Comparison of ENCODE assay signal across 26 mouse cellular contexts in genomic region chr5:53153144-53153543, GRCm38 (mm10).
DNase-seq lines count a peak whose midpoint lies in the region; ATAC-seq and TF ChIP-seq lines count a peak whose summit lies in the region.
"Had no signal": no experiment of that assay in that cellular context is flagged by ENCODE, and none has a peak within 500 bp of the region (broad histone marks: within the 10 kb centered on the region; RNA-seq: fewer than 3 reads in every experiment).

No protein-coding gene starts in this region.

- no peak for TF ChIP-seq POLR2A in CH12.LX (IDR thresholded peaks at IDR 0.05; ENCODE audit: low read depth, low read length)

- H3K9ac ChIP-seq in forebrain, embryonic 16.5 days (replicated peaks; ENCODE audit: low read depth, low read length): no peak overlapping the region
- H3K9ac ChIP-seq in forebrain, embryonic 14.5 days (ENCODE audit: low read length): no peak overlapping the region
- H3K9ac ChIP-seq in CH12.LX (ENCODE audit: insufficient read depth, low read depth): no peak overlapping the region
- no peak overlapping the region for H3K9ac ChIP-seq in kidney, embryonic 14.5 days (ENCODE audit: low read depth, low read length)
- H3K9ac ChIP-seq: embryonic facial prominence, embryonic 12.5 days; heart, embryonic 15.5 days; liver, embryonic 12.5 days; midbrain, embryonic 12.5 days; neural tube, embryonic 12.5 days had no signal

- H3K27me3 ChIP-seq in forebrain, embryonic 16.5 days (replicated peaks; ENCODE audit: control insufficient read depth, insufficient read depth, low read length): no peaks in the 10 kb centered on the region
- no peaks in the 10 kb centered on the region for H3K27me3 ChIP-seq in forebrain, embryonic 14.5 days (replicated peaks; ENCODE audit: control insufficient read depth, insufficient read depth, low read length)
- no peaks in the 10 kb centered on the region for H3K27me3 ChIP-seq in CH12.LX (replicated peaks)
- H3K27me3 ChIP-seq in kidney, embryonic 14.5 days (ENCODE audit: control insufficient read depth, insufficient read depth, low read length): no peaks in the 10 kb centered on the region
- H3K27me3 ChIP-seq: heart, embryonic 15.5 days; liver, embryonic 12.5 days; neural tube, embryonic 12.5 days had no signal

- no peak overlapping the region for H3K4me2 ChIP-seq in forebrain, embryonic 16.5 days (ENCODE audit: low read length)
- no peak overlapping the region for H3K4me2 ChIP-seq in forebrain, embryonic 14.5 days (ENCODE audit: low read length)
- H3K4me2 ChIP-seq in CH12.LX (ENCODE audit: insufficient read depth, low read depth, poor library complexity, severe bottlenecking): no peak overlapping the region
- no peak overlapping the region for H3K4me2 ChIP-seq in kidney, embryonic 14.5 days (replicated peaks; ENCODE audit: low read depth, low read length)
- H3K4me2 ChIP-seq: embryonic facial prominence, embryonic 12.5 days; heart, embryonic 15.5 days; liver, embryonic 12.5 days; midbrain, embryonic 12.5 days; neural tube, embryonic 12.5 days had no signal

- H3K4me3 ChIP-seq in forebrain, embryonic 16.5 days (replicated peaks; ENCODE audit: low read length): no peak overlapping the region
- no peak overlapping the region for H3K4me3 ChIP-seq in forebrain, embryonic 14.5 days (ENCODE audit: low read depth, low read length)
- H3K4me3 ChIP-seq in CH12.LX (replicated peaks in 1 of 3; ENCODE audit: low read depth in 2 of 3, low read length in 2 of 3, poor library complexity in 1 of 3): no peak overlapping the region
- H3K4me3 ChIP-seq in kidney, embryonic 14.5 days (ENCODE audit: low read length): no peak overlapping the region
- H3K4me3 ChIP-seq: embryonic facial prominence, embryonic 12.5 days; erythroblast, embryonic 14.5 days; heart, adult 2 months; heart, embryonic 15.5 days; layer of hippocampus, adult 2 months; liver, embryonic 12.5 days; midbrain, embryonic 12.5 days; neural tube, embryonic 12.5 days had no signal

- no peak for TF ChIP-seq RAD21 in CH12.LX (IDR thresholded peaks at IDR 0.05; ENCODE audit: low read depth, low read length)

- no peak for ATAC-seq in forebrain, embryonic 16.5 days
- ATAC-seq in forebrain, embryonic 14.5 days: no peak
- peak; percentile 55 for ATAC-seq in common myeloid progenitor, adult 5-6 weeks (replicated peaks; ENCODE audit: low read depth, poor library complexity, severe bottlenecking)
- no peak for ATAC-seq in kidney, embryonic 14.5 days (ENCODE audit: low FRiP score, low TSS enrichment)
- ATAC-seq: hindbrain, embryonic 16.5 days; intestine, embryonic 16.5 days; liver, embryonic 12.5 days had no signal

- no peak for TF ChIP-seq CTCF in CH12.LX (conservative IDR thresholded peaks at IDR 0.05 in 1 of 2, IDR thresholded peaks at IDR 0.05 in 1 of 2; ENCODE audit: low read depth in 2 of 2, low read length in 2 of 2)

- WGBS in forebrain, embryonic 16.5 days: 41% methylated on average over 5 of the region's 5 CpGs
- 39% methylated on average over 5 of the region's 5 CpGs for WGBS in forebrain, embryonic 14.5 days
- WGBS in kidney, embryonic 14.5 days: 84% methylated on average over 5 of the region's 5 CpGs

- no peaks in the 10 kb centered on the region for H3K79me2 ChIP-seq in CH12.LX (replicated peaks; ENCODE audit: control insufficient read depth, extremely low read depth, insufficient read depth, poor library complexity, severe bottlenecking)

- no peak for DNase-seq in forebrain, embryonic 14.5 days (ENCODE audit: low spot score)
- DNase-seq in CH12.LX (ENCODE audit: extremely low read depth): no peak
- peak; percentile 48 for DNase-seq in thymus, postnatal 25 days
- no peak for DNase-seq in urinary bladder, postnatal 10 days (ENCODE audit: low spot score)
- DNase-seq in kidney, postnatal 14 days: no peak
- DNase-seq: cerebellum, adult 9-10 months; gastrocnemius, postnatal 14 days; heart, adult 2 months; heart, postnatal 4 days; kidney, postnatal 10 days; lung, adult 2 months; lung, postnatal 4 days; right cerebral cortex, postnatal 4 days had no signal

- H3K4me1 ChIP-seq in forebrain, embryonic 16.5 days (replicated peaks; ENCODE audit: control insufficient read depth, insufficient read depth, low read length): peaks cover 54% of the 10 kb centered on the region
- H3K4me1 ChIP-seq in forebrain, embryonic 14.5 days (ENCODE audit: control insufficient read depth, insufficient read depth, low read length): peaks cover 23% of the 10 kb centered on the region
- peaks cover 4 to 28% of the 10 kb centered on the region in 2 experiments for H3K4me1 ChIP-seq in CH12.LX (ENCODE audit: control insufficient read depth in 1 of 2, insufficient read depth in 2 of 2)
- 0 out of 2 replicates have a peak, but pooled peaks cover 4% of the 10 kb centered on the region for H3K4me1 ChIP-seq in kidney, embryonic 14.5 days (ENCODE audit: control insufficient read depth, insufficient read depth, low read length)
- H3K4me1 ChIP-seq: embryonic facial prominence, embryonic 12.5 days; liver, embryonic 12.5 days had no signal

- in situ Hi-C loops in CH12.LX (cut with MboI; ENCODE audit: low pct_ligation_motif_present, low pct_unique_long_range_greater_than_20kb, low sequenced_read_pairs): no loop called here

- H3K36me3 ChIP-seq in forebrain, embryonic 16.5 days (ENCODE audit: control insufficient read depth, insufficient read depth): no peaks in the 10 kb centered on the region
- H3K36me3 ChIP-seq in forebrain, embryonic 14.5 days (ENCODE audit: control insufficient read depth, insufficient read depth, low read length): peaks cover 3% of the 10 kb centered on the region; the same call in 1 of the 2 replicates
- H3K36me3 ChIP-seq in CH12.LX (replicated peaks in 1 of 2; ENCODE audit: control insufficient read depth in 1 of 2, insufficient read depth in 1 of 2, low read length in 1 of 2): no peaks in the 10 kb centered on the region
- H3K36me3 ChIP-seq in kidney, embryonic 14.5 days (ENCODE audit: control insufficient read depth, insufficient read depth, low read length): peaks cover 6% of the 10 kb centered on the region; the same call in 1 of the 2 replicates
- H3K36me3 ChIP-seq: embryonic facial prominence, embryonic 12.5 days; heart, embryonic 15.5 days; liver, embryonic 12.5 days; midbrain, embryonic 12.5 days; neural tube, embryonic 12.5 days had no signal

- no peak for TF ChIP-seq EP300 in CH12.LX (IDR thresholded peaks at IDR 0.05; ENCODE audit: low read length)

- dilution Hi-C loops in CH12.LX (cut with MboI; ENCODE audit: extremely low pct_ligation_motif_present, extremely low pct_unique_long_range_greater_than_20kb, low sequenced_read_pairs): no loop called here

- peak overlapping the region; percentile 34; the same call in 1 of the 2 replicates for H3K27ac ChIP-seq in forebrain, embryonic 16.5 days (ENCODE audit: low read length)
- H3K27ac ChIP-seq in forebrain, embryonic 14.5 days (ENCODE audit: low read depth, low read length): no peak overlapping the region; the same call in 1 of the 2 replicates
- H3K27ac ChIP-seq in CH12.LX (ENCODE audit: insufficient read depth, low read depth): no peak overlapping the region
- no peak overlapping the region for H3K27ac ChIP-seq in kidney, embryonic 14.5 days (ENCODE audit: low read depth, low read length)
- H3K27ac ChIP-seq: embryonic facial prominence, embryonic 12.5 days; heart, adult 2 months; liver, embryonic 12.5 days; midbrain, embryonic 12.5 days; neural tube, embryonic 12.5 days; stomach, postnatal 0 days had no signal

- no peaks in the 10 kb centered on the region for H3K9me3 ChIP-seq in forebrain, embryonic 16.5 days (ENCODE audit: control insufficient read depth, low read length)
- no peaks in the 10 kb centered on the region for H3K9me3 ChIP-seq in forebrain, embryonic 14.5 days (replicated peaks; ENCODE audit: control insufficient read depth, low read length)
- no peaks in the 10 kb centered on the region for H3K9me3 ChIP-seq in CH12.LX (replicated peaks; ENCODE audit: low read length)
- H3K9me3 ChIP-seq in kidney, embryonic 14.5 days (ENCODE audit: control insufficient read depth, low read length): no peaks in the 10 kb centered on the region
- H3K9me3 ChIP-seq: embryonic facial prominence, embryonic 12.5 days; heart, embryonic 15.5 days; liver, embryonic 12.5 days; midbrain, embryonic 12.5 days; neural tube, embryonic 12.5 days had no signal

TF ChIP-seq in CH12.LX, 34 proteins besides CTCF, POLR2A, EP300 and RAD21:
- TF ChIP-seq ZNF384 (IDR thresholded peaks at IDR 0.05; ENCODE audit: low read depth, low read length): peak; percentile 60
- TF ChIP-seq ZKSCAN1 (IDR thresholded peaks at IDR 0.05; ENCODE audit: borderline replicate concordance, low read depth, low read length): no peak
- no peak for TF ChIP-seq HCFC1 (IDR thresholded peaks at IDR 0.05; ENCODE audit: low read depth, low read length)
- TF ChIP-seq IRF4 (IDR thresholded peaks at IDR 0.05; ENCODE audit: low read depth, low read length): no peak
